Mouse (Mus musculus) brain, embryonic 14.5 days (tissue): ENCODE data around the gene Ebf3. TPM values are rescaled to one million over a fixed set of nuclear protein-coding genes. Genes with fewer than 3 reads are reported as not detected.

Source experiments
- DNase-seq: peaks from one replicate; pipeline ENCODE4 v3.0.0-alpha.2; 2011; ENCODE audit warnings: low read depth
- CTCF ChIP-seq: fragments of 200-500 bp; IDR thresholded peaks from 2 replicates; pipeline ENCODE4 v1.5.1; 2012; ENCODE audit warnings: inconsistent platforms, mild to moderate bottlenecking, moderate library complexity, borderline replicate concordance; ENCODE audit not compliant: insufficient read depth, insufficient read length; ENCODE audit errors: extremely low read depth
- POLR2A ChIP-seq: fragments of 200-500 bp; IDR thresholded peaks from 2 replicates; pipeline ENCODE4 v1.6.1; 2012; ENCODE audit warnings: mild to moderate bottlenecking, inconsistent platforms, borderline replicate concordance; ENCODE audit not compliant: poor library complexity, insufficient read depth, insufficient read length, severe bottlenecking; ENCODE audit errors: extremely low read depth
- polyA plus RNA-seq: library from polyadenylated mRNA; depleted of rRNA; stranded (reverse); fragments of >200 nt; gene quantifications from 2 replicates; pipeline ENCODE4 v1.2.3, GENCODE M21; 2012

The Ebf3 gene
- polyA plus RNA-seq, 1 experiment = 157 TPM

DNA sequence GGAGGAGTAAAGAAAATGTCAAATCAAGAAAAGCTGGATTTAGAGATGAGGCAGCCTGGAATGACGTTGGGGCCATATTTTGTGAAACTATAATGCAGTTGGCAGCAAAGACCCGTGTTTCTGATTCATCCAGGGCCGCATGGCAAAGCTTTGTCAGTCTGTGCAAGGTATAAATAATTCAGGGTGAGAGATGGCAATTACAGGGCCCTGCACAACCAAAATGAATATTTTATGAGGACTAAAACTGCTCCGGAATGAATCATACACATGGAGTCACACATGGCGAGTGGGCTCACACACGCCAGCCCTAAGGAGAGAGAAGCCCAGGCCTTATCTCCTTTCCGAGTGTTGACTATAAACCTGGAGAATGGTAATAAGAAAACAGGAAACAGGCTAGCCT, 69.4 kb downstream of the Ebf3 start:
- TF ChIP-seq CTCF (no peak), POLR2A (no peak)
- peak; percentile 70 for DNase-seq

DNA sequence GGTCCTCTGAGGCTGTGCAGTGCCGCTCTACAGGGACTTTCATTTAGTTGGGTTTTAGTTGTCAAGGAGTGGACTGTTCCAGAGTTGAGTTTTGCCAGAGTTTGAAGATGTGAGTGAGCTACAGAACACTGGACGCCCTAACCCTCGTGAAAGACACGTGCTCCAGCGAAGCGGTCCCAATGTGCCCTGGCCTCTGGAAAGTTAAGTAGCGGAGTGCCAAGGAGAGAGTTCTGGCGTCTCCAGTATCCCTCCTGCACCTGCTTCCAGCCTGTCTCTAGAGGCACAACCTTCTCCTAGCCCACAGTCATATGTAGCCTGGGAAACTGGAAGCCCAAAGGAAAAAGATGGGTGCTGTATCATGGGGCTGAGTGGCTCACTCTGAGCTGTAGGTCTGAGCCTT, 73.8 kb downstream of the Ebf3 start:
- no peak for DNase-seq
- TF ChIP-seq POLR2A = no peak

DNA sequence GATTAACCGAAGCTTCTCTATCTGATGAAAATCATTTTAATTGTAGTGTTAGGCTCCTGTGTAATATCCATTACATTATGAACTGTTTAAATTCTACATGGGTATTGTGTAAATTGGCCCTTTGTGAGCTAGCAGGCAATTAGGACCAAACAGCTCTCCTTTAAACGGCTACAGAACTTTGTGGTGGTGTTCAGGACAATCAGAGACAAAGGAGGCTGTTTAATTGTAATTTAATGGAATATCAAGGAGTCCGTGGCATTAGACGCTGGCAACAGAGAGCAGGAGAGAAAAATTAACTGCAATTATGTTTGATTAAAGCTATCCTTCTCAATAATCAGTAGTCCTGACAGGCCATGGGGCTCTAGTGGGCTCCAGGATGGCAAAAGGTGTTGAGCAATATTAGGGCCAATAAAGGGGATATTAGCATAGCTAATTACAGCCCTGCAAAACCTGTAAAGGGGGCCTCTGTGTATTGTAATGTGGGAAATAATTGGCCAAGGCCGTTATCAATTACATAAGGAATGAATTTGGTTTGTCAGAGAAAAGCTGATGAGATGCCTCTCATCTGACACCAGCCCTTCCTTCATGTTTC, 74.6 kb downstream of the Ebf3 start:
- TF ChIP-seq CTCF (no peak), POLR2A (no peak)
- DNase-seq = no peak

DNA sequence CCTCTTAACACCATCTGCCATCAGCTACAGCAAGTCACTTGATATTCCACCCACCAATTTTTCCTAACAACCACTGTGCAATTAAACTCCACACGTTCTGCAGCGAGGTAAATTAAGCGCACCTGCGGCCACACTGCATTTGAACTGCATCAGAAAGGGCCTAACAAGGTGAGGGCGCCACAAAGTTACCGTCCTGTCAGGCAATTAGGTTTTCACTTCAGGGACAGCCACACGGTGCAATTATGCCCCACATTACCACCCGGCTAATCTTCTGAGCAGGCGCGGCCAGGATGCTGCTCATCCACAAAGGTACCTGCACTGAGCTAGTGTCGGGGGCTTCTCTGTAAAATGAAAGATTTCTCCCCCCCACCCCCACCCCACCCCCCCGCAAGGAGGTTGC, 76.8 kb downstream of the Ebf3 start:
- peak; percentile 65 for DNase-seq
- no peak for TF ChIP-seq POLR2A
- TF ChIP-seq CTCF = no peak

DNA sequence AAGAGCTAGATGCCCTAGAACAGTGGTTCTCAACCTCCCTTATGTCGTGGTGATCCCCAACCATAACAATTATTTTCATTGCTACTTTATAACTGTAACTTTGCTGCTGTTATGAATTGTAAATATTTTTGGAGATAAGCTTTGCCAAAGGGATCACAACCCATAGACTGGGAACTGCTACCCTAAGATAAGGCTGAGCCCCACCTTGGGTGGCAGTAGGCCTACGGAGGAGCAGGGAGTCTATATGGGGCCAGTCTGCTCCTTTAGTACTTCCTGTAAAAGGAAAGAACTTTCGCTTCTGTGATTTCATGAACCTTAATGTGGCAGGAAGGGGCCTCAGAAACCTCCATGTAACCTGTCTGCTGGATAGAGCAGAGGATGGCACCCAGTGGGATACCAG, 90.4 kb downstream of the Ebf3 start:
- DNase-seq = no peak
- TF ChIP-seq POLR2A (no peak), CTCF (no peak)

DNA sequence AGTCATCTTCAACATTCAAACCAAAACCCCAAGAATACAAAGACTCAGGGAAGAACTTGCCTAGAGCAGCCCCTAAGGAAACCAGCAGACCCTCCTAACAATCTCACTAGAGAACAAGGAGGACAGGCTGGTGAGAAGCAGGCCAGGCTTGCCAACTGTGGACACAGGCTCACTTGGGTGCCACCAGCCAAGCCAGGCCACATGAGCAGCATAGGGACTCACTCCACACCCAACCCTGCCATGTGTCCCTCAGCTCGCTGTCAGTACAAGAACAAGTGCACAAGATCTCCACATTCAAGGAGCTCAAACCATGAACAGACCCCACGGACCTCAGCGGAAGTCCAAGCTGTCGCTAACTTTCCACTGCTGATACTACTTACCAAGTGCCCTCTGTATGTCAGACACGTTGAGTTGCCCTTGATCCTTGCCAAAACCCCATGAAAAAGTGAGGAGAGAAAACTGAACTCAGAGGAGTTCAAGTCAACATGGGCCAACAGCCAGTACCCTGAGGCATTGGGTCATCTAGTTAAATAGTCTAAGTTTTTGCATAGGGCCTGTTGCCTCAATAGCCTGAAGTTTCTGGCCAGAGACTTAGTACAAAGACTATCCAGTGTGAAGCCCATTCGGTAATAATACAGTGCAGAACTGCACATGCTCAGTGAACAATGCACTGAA, 91.3 kb downstream of the Ebf3 start:
- TF ChIP-seq CTCF (no peak), POLR2A (no peak)
- DNase-seq = no peak

DNA sequence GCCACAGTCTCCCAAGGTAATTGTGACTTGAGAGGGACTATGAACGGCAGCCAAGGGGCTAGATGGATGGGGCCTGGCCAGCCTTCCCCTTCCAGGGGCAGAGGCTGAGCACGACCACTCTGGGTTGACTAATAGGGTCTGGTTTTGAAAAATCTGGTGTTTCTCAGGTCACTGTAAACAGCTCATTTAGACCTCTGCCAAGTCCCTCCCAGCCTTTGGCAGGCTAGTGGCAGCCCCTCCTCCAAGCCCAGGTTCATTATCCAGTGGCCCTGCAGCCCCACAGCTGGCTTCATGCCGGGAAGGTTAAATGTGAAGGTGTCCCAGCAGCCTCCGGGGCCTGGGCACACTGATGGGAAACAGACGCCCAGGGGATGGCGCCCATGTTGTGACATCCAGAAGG, 92.6 kb downstream of the Ebf3 start:
- peak; percentile 93 for DNase-seq
- no peak for TF ChIP-seq CTCF
- TF ChIP-seq POLR2A = no peak

DNA sequence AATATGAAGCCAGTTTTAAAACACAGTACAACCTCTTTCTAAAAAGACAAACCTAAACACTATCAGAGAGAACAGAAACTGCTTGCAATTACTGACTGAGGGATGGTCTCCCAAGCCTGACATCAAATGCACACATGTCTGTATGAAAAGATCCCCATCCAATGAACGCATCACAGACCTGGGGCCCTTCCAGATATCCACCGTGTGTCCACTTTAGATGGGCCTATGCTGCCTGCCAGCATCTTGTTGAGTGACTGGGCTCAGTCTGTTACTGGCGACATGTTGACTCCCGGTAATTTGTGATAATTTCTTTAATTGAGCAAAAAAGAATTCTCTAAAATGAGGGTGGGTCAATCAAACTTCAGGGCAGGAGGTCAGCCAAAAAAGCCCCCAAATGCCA, 93.8 kb downstream of the Ebf3 start:
- no peak for DNase-seq
- TF ChIP-seq POLR2A (no peak), CTCF (no peak)

DNA sequence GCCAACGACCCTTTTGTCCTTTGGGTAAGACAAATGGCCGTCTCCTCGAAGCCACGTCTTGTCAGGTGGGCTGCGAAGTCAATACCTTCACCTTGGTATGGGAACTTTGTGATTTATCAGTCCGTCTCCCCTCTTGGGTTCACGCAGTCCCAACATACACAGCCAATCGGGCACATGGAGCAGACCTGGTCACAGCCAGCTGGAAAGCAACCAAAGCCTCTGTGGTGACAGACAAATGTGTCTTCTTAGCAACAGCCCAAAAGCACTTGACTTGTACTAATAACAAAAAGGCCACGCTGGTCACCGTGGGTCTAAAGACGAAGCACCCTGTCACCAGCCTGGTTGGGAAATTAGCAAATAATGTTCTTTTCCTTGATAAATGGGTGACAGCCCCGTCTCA, 95.5 kb downstream of the Ebf3 start:
- no peak for DNase-seq
- TF ChIP-seq CTCF = no peak
- TF ChIP-seq POLR2A = no peak

DNA sequence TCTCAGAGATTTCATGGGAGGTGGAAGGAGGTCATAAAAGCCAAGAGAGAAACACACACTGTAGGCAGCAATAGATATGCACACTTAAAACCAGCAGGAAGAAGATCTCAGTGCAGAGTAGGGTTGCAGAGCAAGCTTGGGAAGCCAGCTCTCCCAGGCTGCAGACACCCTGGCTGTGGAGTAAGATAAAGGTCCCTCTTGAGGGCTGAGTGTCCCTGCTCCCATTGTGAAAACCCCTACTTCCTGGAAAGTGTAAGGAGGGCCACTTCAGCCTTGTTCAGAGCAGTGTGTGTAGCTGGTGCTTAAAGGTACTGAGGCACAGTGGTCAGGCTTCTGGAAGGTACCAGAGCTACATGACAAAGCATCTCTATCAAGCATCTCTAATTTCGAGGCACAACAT, 100.8 kb downstream of the Ebf3 start:
- no peak for DNase-seq
- TF ChIP-seq POLR2A (no peak), CTCF (no peak)

DNA sequence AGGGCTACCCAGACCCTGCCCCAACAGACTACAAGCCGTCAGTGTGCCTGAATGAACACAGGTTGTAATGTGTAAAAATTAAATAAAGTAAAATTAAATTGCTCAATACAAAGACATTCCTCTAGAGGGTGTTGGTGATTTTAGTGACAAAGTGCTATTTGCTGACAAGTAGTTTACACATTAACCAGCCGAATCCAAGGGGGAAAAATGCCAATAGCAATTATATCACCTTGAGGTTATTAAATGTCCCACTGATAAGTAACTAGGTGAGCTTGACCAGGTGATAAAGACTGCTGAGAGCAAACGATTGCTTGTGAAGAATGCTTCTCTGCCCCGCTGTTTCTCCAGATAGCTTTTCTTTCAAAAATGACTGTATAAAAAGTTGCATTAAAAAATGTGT, 102.9 kb downstream of the Ebf3 start:
- no peak for TF ChIP-seq POLR2A
- TF ChIP-seq CTCF = no peak
- DNase-seq = no peak

DNA sequence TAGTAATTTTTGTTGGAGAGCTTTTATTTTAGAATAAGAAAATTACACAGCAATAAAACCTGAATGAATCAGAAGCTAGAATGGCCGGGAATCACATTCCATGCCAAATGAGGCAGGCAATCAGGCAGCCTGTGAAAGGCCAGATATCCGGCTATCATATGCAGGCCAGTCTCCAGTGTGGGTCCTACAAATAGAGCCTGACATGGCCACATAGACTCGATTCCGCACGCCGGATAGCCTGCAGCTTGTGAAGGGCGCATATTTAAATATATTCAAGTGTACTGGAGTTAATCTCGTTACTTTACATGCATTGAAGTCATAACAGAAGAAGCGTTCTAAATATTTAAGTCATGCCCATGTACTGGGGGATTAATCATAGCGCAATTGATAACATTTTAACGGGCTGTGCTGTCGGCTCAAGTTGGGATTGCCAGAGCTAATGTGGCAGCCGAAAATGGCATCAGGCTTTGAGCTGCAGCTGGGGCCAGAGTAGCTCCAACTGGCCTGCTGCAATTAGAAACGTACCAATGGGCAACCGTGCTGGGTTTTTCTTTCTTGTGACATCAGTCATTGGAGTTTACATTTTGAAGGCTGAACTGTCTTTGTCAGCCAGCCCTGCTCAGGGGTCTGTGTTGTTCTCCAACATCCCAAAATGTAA, 104.4 kb downstream of the Ebf3 start:
- TF ChIP-seq CTCF (no peak), POLR2A (no peak)
- DNase-seq = peak; percentile 70
